In genomic region chr6:30175225-30175917, GRCm38 (mm10) we compare ENCODE assay signal across 8 mouse cellular contexts.
DNase-seq lines count a peak whose midpoint lies in the region; ATAC-seq and TF ChIP-seq lines count a peak whose summit lies in the region.

No protein-coding gene starts in this region.

- under 1% methylated on average over 45 of the region's 45 CpGs for WGBS in hindbrain, embryonic 10.5 days
- under 1% methylated on average over 45 of the region's 45 CpGs for WGBS in midbrain, embryonic 13.5 days

- peak overlapping the region; percentile 72 for H3K9ac ChIP-seq in ES-E14 (ENCODE audit: insufficient read depth, low read depth, low read length, poor library complexity, severe bottlenecking)
- H3K9ac ChIP-seq in midbrain, embryonic 13.5 days (replicated peaks): no peak overlapping the region

- H3K27me3 ChIP-seq in hindbrain, embryonic 10.5 days (ENCODE audit: insufficient read depth, poor library complexity, severe bottlenecking): peaks cover 100% of the 10 kb centered on the region
- peaks cover 97% of the 10 kb centered on the region for H3K27me3 ChIP-seq in midbrain, embryonic 13.5 days

- no peaks in the 10 kb centered on the region for H3K9me3 ChIP-seq in ES-E14 (ENCODE audit: control insufficient read depth, insufficient read depth, low read depth, low read length)
- no peaks in the 10 kb centered on the region for H3K9me3 ChIP-seq in hindbrain, embryonic 10.5 days
- no peaks in the 10 kb centered on the region for H3K9me3 ChIP-seq in midbrain, embryonic 13.5 days

- H3K4me3 ChIP-seq in ES-E14 (ENCODE audit: insufficient read depth in 1 of 2, low read depth in 1 of 2, low read length in 2 of 2, poor library complexity in 1 of 2, severe bottlenecking in 1 of 2): peak overlapping the region; percentile 85 to 98
- H3K4me3 ChIP-seq in hindbrain, embryonic 10.5 days: peak overlapping the region; percentile 48
- peak overlapping the region; percentile 28 for H3K4me3 ChIP-seq in midbrain, embryonic 13.5 days (replicated peaks)

- peak overlapping the region; percentile 94 for H3K27ac ChIP-seq in ES-E14 (ENCODE audit: insufficient read depth, low read depth, low read length, poor library complexity, severe bottlenecking)
- H3K27ac ChIP-seq in hindbrain, embryonic 10.5 days: peak overlapping the region; percentile 85
- H3K27ac ChIP-seq in midbrain, embryonic 13.5 days: no peak overlapping the region

- H3K4me1 ChIP-seq in ES-E14 (ENCODE audit: control insufficient read depth in 2 of 2, insufficient read depth in 2 of 2, low read length in 2 of 2, poor library complexity in 1 of 2): peaks cover 16 to 21% of the 10 kb centered on the region in 2 experiments
- peaks cover 63% of the 10 kb centered on the region for H3K4me1 ChIP-seq in hindbrain, embryonic 10.5 days (replicated peaks)
- peaks cover 54% of the 10 kb centered on the region for H3K4me1 ChIP-seq in midbrain, embryonic 13.5 days (replicated peaks)

- peaks cover 5% of the 10 kb centered on the region; the same call in 1 of the 2 replicates for H3K36me3 ChIP-seq in ES-E14 (ENCODE audit: control insufficient read depth, insufficient read depth, low read length, poor library complexity, severe bottlenecking)
- H3K36me3 ChIP-seq in hindbrain, embryonic 10.5 days: no peaks in the 10 kb centered on the region
- no peaks in the 10 kb centered on the region for H3K36me3 ChIP-seq in midbrain, embryonic 13.5 days

- peak; percentile 9; the same call in 1 of the 2 replicates for ATAC-seq in midbrain, embryonic 13.5 days

- peak; percentile 13 for DNase-seq in kidney, adult 18-20 months
- no peak for DNase-seq in kidney, postnatal 14 days
- DNase-seq in ES-E14 (ENCODE audit: low read depth, low spot score): no peak
- peak; percentile 59 for DNase-seq in hindbrain, embryonic 10.5 days (ENCODE audit: low spot score)
- no peak for DNase-seq in right cerebral cortex, adult 18-20 months
- DNase-seq in right cerebral cortex, adult 2 months (ENCODE audit: low spot score in 2 of 2): no peak
- no peak for DNase-seq in urinary bladder, postnatal 14 days (ENCODE audit: low spot score)

- in situ Hi-C loops in ES-E14 (cut with MboI; ENCODE audit: low sequenced_read_pairs in 2 of 2, unreplicated experiment in 2 of 2): no loop called here

- peak overlapping the region; percentile 44 for H3K4me2 ChIP-seq in midbrain, embryonic 13.5 days (replicated peaks)

TF ChIP-seq in ES-E14, 5 proteins besides CTCF, POLR2A, EP300 and RAD21:
- no peak for TF ChIP-seq ZNF384 (IDR thresholded peaks at IDR 0.05; ENCODE audit: low read depth, low read length)
- TF ChIP-seq MAFK (IDR thresholded peaks at IDR 0.05; ENCODE audit: insufficient read depth, low read depth, low read length): peak; percentile 37; the same call in 1 of the 2 replicates
TF ChIP-seq in ES-E14: peak in this region for 1.

Comparison
In these comparisons a context has a peak if more than half of its experiments do, and no peak if none do; other contexts are left out.
1. DNase-seq: peak in kidney, adult 18-20 months (single experiment) and hindbrain, embryonic 10.5 days (single experiment); none in kidney, postnatal 14 days (single experiment), ES-E14 (single experiment), right cerebral cortex, adult 18-20 months (single experiment), right cerebral cortex, adult 2 months (0 of 2) and urinary bladder, postnatal 14 days (single experiment).
2. H3K4me3 ChIP-seq: peak in every context shown above with its lines; median percentile 92 in ES-E14; 48 in hindbrain, embryonic 10.5 days; 28 in midbrain, embryonic 13.5 days.